Mouse (Mus musculus) cerebellum, adult 9-11 months (tissue): ENCODE measurements around the gene Vmo1.

Experiments
- DNase-seq: peaks from one replicate; pipeline ENCODE4 v3.0.0; 2022

Vmo1 gene

DNA sequence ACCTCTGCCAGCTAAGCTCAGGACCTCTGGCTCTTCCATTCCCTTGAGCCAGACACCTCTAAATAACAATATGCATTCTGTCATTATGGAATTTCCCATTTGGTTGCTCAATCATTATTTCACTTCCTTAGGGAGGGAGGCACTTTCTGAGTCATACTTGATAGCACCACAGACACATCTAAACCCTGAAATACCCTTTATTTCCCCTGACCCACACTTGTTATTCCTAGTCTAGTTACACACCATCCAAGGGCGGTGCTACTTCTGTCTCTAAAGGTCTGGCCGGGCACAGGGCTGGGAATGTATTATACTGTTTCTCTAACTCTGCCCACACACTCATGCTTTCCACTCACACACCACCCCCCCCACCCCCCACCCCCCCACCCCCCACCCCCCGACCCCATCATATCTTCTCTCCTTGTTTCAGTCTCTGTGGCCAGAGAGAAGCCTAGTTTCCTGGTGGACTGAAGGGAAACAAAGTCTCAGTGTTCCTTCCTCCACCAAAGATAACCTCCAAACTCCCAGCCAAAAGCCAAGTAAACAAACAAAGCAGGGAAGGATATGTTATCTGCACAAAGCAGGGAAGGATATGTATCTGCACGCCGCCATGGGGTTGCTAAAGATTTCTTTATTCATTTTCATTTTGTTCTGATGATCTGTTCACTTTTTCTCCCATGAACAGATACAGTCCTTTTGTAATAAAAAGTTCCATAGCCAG, 46.4 kb downstream of the Vmo1 start:
- no peak for DNase-seq

DNA sequence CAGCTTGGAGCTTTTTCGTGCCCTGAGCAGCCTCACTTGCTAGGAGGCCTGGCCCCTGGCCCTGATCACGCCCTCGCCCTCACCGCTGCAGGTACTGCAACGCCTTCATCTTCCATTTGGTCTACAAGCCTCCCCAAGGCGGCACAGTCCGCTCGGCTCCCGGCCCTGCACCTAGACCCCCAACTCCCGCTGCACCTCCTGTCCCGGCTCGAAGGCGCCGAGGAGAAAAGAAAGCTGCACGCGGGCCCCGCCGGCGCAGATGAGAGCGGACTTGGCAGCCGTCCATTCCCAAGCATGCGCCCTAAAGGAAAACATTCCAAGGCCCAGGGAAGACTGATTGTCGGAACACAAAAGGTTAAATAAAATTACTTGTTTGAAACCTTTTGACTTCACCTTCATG, 48.6 kb downstream of the Vmo1 start:
- DNase-seq = no peak

DNA sequence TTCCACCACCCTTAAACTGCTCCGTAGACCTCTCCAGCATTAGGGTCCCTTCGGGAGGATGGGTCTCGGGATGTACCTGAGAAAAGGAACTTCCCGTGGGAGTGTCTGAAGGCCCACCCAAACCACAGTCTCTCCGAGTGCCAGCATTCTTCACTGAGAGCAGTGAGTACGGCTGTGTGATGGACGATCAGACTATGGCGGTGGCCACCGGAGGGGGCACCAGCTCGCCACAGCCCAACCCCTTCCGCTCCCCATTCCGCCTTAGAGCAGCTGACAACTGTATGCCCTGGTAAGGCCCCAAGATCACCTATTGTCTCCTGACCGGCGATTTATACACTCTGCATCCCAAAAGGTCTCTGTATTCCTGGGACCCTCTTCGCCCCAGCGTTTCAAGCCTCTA, 49.2 kb downstream of the Vmo1 start:
- no peak for DNase-seq

DNA sequence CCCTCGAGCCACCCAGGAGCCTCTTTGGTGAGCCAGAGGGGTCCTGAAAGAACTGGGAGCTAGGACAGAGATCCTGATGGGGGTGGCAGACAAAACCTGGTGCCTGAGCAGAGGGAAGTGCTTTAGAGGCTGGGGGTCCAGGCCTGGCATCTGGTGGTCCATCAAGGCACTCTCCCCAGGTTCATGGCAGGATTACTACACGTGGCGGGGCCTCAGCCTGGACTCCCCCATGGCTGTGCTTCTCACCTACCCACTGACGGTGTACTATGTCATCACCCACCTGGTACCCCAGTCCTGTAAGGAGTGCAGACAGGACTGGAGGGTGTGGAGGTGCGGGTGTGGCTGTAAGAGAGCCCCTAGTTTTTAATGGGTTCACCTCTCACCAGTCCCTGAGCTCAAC, 50.4 kb downstream of the Vmo1 start:
- no peak for DNase-seq
